In the genomic region with DNA sequence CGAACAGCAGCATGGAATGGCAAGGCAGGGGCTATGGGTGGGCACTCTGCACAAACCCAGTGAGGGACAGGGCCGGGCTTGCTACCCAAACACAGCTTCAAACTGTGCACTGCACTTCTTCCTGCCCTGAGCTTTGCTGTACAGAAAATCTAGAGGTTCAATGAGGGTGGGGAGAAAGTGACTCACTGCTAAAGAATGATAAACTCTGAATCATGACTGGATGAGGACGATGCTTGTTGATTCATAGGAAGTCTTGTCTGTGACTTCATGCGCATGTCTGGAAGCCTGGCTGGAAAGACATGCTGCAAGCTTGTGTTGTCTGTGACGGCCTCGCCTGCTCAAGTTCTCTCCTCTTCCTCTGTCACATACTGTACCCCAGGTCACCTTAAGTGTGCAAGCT, we compare ENCODE assay signal across 10 mouse cellular contexts.
DNase-seq lines count a peak whose midpoint lies in the region; ATAC-seq and TF ChIP-seq lines count a peak whose summit lies in the region.
"Had no signal": no experiment of that assay in that cellular context is flagged by ENCODE, and none has a peak within 500 bp of the region (broad histone marks: within the 10 kb centered on the region; RNA-seq: fewer than 3 reads in every experiment).

No protein-coding gene starts in this region.

- no peak overlapping the region for H3K4me2 ChIP-seq in lung, embryonic 14.5 days
- H3K4me2 ChIP-seq: liver, embryonic 13.5 days had no signal

- no peak overlapping the region for H3K4me3 ChIP-seq in lung, embryonic 14.5 days (ENCODE audit: low read depth, low read length)
- H3K4me3 ChIP-seq: hindbrain, embryonic 10.5 days; liver, embryonic 13.5 days had no signal

- H3K9ac ChIP-seq in lung, embryonic 14.5 days = no peak overlapping the region
- H3K9ac ChIP-seq: liver, embryonic 13.5 days had no signal

- ATAC-seq in lung, embryonic 14.5 days (ENCODE audit: insufficient read depth) = peak; percentile 47

- no peaks in the 10 kb centered on the region for H3K9me3 ChIP-seq in lung, embryonic 14.5 days (ENCODE audit: low read depth, low read length)
- H3K9me3 ChIP-seq: hindbrain, embryonic 10.5 days; liver, embryonic 13.5 days had no signal

- no peaks in the 10 kb centered on the region for H3K4me1 ChIP-seq in lung, embryonic 14.5 days (ENCODE audit: insufficient read depth)
- H3K4me1 ChIP-seq: hindbrain, embryonic 10.5 days had no signal

- H3K36me3 ChIP-seq in lung, embryonic 14.5 days (ENCODE audit: insufficient read depth) = no peaks in the 10 kb centered on the region
- H3K36me3 ChIP-seq: hindbrain, embryonic 10.5 days; liver, embryonic 13.5 days had no signal

- H3K27ac ChIP-seq in lung, embryonic 14.5 days (ENCODE audit: low read depth) = no peak overlapping the region
- H3K27ac ChIP-seq: hindbrain, embryonic 10.5 days; liver, embryonic 13.5 days had no signal

- peak; percentile 43 for DNase-seq in lung, embryonic 14.5 days
- no peak for DNase-seq in lung, postnatal 14 days
- peak; percentile 48 for DNase-seq in MN1 (ENCODE audit: low spot score)
- peak; percentile 30 to 41 for DNase-seq in adrenal gland, postnatal 36 days
- DNase-seq in lung, postnatal 4 days = peak; percentile 40 to 41
- DNase-seq in right cerebral cortex, postnatal 36 days (ENCODE audit: low spot score in 2 of 2) = no peak
- no peak for DNase-seq in spleen, postnatal 36 days (ENCODE audit: low spot score in 2 of 2)
- DNase-seq: cerebellum, adult 9-10 months; liver, embryonic 13.5 days had no signal

- H3K27me3 ChIP-seq in lung, embryonic 14.5 days (ENCODE audit: insufficient read depth, low read length) = no peaks in the 10 kb centered on the region
- H3K27me3 ChIP-seq: liver, embryonic 13.5 days had no signal

- no peak for TF ChIP-seq CTCF in lung, embryonic 14.5 days (IDR thresholded peaks at IDR 0.05; ENCODE audit: low read depth)

- WGBS in lung, embryonic 14.5 days = 55% methylated on average over 6 of the region's 6 CpGs

Comparison
In these comparisons a context has a peak if more than half of its experiments do, and no peak if none do; other contexts are left out.
1. DNase-seq: peak in lung, embryonic 14.5 days (single experiment), MN1 (single experiment), adrenal gland, postnatal 36 days (2 of 2) and lung, postnatal 4 days (2 of 2); none in lung, postnatal 14 days (single experiment), right cerebral cortex, postnatal 36 days (0 of 2) and spleen, postnatal 36 days (0 of 2).